Mouse (Mus musculus) cerebellum, postnatal 14 days (tissue): ENCODE results near the gene Gm16181.

Experiments
- DNase-seq, 2 experiments: peaks; one replicate each; pipeline ENCODE4 v3.0.0; 2021; ENCODE audit warnings: mixed read lengths in 2 of 2

Gm16181 gene

GRCm38 (mm10) chr17:35195631-35196320 lies 24.9 kb upstream of the Gm16181 start:
- DNase-seq = peak; percentile 69 to 83

- DNase-seq = no peak
Observed at GRCm38 (mm10) chr17:35196321-35196641, 24.4 kb upstream of the Gm16181 start.

- no peak for DNase-seq
Observed at GRCm38 (mm10) chr17:35197126-35197525, 23.5 kb upstream of the Gm16181 start.

DNA sequence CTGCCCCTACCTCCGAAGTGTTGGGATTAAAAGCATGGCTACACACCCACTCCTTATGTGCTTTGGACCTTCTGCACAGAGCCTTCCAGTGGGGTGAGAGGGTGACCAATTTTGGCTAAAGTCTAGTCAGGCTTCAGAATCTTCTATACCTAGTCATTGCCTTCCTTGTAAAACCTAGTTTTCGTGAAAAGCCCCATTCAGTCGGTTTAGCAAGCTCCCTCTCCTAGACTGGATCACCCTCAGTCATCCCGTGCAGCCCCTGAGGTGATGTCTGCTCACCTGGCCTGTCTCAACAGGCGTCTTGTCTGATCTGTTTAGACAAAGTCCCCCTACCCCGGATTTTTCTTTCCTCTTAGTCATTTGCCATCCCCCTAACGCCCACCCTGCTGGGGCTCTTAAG lies 22.6 kb upstream of the Gm16181 start:
- DNase-seq = no peak

DNA sequence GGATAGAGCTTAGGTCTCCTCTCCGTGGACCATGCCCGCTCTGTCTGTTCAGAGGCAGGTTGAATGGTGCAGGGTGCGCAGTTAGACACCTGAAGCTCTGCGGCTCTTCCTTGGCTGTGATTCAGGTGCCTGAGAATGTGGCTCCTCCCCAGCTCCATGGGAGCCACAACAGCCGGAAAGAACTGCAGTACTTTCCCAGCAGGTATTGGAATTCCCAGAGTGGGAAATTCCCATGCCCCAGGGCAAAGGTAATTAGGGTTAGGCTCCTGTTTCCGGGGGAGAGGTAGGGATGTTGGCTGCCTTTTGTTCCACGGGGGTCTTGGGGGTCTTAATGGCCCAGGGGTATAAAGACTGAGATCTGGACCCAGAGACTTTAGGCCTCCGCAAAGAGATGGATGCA lies 21.7 kb upstream of the Gm16181 start:
- no peak for DNase-seq

- DNase-seq = no peak
Observed at GRCm38 (mm10) chr17:35200398-35200797, 20.2 kb upstream of the Gm16181 start.

DNA sequence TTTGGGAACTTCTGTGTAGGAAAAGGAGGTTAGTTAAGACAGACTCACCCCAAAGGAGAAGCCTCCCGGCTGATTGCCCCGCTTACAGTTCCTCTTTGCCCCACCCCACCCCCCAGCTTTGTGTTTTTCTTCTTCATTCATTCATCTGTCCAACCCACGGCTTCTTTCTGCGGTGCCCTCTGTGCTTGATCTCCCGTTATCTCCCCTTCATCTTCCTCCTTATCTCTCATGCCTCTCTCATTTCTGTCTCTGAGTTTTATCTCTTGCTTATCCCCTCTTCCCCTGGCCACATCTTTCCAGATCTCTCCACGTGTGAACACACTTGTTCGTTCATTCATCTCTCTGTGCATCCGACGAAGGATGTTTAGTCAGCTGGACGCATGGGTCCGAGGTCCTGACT lies 19.5 kb upstream of the Gm16181 start:
- no peak for DNase-seq

DNA sequence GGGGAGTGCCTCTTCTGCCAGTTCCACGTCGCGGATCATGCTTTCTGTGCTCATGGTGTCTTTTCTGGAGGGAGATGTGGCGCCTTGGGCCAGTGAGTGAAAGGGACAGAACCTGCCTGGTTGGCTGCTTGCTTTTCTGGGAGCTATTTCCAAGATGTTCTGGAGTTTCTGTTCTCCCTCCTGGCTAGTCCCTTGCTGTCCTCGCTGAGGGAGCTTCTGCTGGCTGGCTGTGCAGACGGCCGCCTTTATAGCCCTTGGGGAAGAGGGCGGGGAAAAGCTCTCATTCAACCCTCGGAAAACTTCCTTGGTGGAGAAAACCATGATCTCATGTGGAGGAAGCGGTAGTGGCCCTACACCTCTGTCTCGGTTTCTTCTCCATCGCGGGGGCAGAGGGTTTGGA lies 18.8 kb upstream of the Gm16181 start, which contains the start of gene Tnf:
TSS of gene Tnf (minus strand) at position 221 of the 400 bp plus-strand sequence.
- DNase-seq = no peak

DNA sequence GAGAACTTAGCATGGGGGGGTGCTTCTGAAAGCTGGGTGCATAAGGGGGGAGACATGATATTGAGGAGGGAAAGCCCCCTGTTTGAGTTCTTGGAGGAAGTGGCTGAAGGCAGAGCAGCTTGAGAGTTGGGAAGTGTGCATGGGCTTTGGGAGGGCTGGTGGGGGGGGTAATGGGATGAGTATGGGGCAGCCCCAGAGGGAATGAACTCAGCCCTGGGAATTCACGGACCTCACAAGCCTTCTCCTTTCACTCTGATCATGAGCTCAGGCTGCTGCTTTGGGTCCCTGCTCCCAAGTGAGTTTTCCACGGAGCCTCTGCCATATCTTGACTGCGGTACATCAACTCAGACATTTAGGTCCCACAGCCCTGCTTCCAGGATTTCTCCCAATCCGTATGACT lies 18.2 kb upstream of the Gm16181 start:
- DNase-seq = no peak

- DNase-seq = no peak
Observed at GRCm38 (mm10) chr17:35204494-35205379, 15.9 kb upstream of the Gm16181 start, which contains the start of gene Lta. Gene Lta, minus strand, starts transcription at chr17:35205351.

DNA sequence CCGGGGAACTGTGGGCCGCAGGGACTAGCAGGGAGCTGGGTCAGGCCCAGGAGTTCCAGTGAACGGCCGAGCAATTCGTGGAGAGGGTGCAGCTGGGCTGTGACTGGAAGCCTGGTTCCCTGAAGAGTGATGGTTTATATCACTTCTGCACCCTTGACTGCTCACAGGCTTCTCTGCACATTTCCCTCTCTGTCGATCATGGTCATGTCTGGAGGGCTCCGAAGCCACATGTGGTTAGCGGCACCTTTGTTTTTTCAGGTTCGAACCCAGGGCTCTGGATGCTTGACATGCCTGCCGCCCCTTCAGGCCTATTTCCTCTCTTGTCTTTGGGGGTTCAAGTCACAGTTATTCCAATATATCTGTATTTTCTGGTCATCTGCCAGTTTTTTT lies 15.3 kb upstream of the Gm16181 start:
- no peak for DNase-seq

DNA sequence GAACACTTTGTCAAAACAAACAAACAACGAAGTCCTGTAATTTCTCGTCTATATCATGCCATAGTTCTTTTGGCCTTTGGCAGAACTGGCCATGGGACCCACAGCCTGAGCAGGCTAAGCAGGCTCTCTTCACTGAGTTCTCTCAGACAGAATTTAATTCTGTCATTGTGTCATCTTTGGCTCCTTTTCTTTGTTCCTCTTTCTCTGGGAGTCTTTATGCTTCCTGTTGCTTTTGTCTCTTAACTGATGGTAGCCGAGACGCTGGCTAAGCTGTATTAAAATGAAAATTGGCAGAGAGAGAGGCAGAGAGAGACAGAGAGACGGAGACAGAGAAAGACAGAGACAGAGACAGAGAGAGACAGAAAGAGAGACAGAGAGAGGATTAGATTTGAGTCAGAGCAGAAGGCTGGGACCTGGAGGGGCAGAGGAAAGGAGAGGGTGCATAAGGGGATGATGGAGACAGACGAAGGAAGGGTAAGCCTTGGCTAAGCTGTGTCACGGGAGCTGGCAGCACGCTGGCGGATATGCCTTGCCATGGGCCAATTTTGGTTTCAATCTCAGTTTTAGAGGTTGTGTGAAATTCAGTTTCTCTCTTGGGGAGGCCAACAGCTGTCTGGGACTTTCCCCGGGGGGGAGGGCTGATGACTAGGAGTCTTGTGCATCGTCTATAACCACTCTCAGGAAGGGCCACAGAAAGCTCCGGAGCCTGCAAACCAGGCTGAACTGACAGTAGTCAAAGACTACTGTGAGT lies 10.7 kb upstream of the Gm16181 start:
- no peak for DNase-seq

- no peak for DNase-seq
Observed at GRCm38 (mm10) chr17:35210593-35210992, 10.0 kb upstream of the Gm16181 start.

GRCm38 (mm10) chr17:35213071-35213470 lies 7.6 kb upstream of the Gm16181 start:
- no peak for DNase-seq

DNA sequence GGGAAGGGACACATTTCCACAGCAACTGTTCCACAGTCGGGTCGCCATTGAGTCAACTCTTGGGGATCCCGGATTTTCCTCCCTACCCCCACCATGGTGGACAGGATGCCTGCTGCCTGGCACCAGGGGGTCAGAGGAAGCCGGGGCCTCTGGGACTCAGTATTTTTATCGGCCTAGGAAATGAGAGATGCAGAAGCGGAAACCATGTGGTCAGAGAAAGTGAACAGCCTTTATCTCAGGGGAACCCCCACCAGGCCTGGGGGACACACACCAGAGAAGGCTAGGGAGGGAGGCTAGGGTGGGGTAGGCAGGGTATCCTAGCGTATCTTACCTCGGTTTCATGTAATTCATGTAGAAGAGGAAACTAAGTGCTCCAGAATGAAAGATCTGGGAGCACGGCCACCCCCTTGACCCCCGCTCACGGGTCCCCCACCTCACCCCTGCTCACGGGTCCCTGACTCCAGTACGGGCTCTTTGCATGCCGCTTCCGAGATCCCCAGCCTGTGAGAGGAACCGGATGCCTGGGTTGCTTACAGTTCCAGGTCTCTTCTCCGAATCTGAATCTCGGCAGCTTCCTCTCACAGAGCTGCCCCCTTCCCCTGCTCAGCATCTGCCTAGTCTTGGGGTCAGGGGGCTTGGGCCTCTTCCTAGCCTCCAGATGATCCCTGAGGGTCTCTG lies 2.0 kb upstream of the Gm16181 start:
- DNase-seq = no peak

GRCm38 (mm10) chr17:35219601-35220041 lies 1.0 kb upstream of the Gm16181 start:
- peak in 1 of 2 experiments; percentile 22 for DNase-seq

DNA sequence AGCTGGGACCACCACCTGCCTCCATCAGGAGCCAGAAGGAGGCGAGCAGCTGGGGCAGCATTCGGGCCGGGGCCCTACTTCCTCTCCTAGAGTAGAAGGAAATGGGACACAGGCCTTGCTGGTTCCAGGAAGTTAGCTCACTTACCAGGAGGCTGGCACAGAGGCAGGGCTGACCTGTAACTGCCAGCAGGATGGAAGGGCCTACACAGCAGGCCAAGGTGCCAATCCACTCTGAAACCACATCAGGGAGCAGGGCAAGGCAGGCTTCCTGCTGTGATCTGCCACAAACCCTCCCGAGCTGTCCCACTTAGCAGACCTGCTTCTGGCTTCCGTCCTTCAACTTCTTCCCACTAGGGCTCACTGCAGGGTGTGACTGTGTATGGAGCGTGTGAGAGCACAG lies 1.7 kb downstream of the Gm16181 start:
- DNase-seq = peak in 1 of 2 experiments; percentile 10

DNA sequence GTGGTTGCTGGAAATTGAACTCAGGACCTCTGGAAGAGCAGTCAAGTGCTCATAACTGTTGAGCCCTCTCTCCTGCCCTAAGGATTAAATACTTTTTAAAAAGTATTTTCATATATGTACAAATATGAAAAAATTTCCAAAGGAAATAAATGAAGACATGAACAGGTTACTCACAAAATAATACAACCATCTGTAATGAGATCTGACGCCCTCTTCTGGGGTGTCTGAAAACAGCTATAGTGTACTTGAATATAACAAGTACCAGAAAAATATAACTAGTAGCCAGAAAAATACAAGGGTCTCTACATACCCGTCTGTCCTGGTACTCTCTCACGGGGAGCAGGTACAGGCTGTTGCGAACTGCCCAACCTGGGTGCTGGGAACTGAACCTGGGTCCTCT lies 4.0 kb downstream of the Gm16181 start:
- DNase-seq = no peak

GRCm38 (mm10) chr17:35225456-35225855 lies 4.8 kb downstream of the Gm16181 start:
- DNase-seq = no peak

DNA sequence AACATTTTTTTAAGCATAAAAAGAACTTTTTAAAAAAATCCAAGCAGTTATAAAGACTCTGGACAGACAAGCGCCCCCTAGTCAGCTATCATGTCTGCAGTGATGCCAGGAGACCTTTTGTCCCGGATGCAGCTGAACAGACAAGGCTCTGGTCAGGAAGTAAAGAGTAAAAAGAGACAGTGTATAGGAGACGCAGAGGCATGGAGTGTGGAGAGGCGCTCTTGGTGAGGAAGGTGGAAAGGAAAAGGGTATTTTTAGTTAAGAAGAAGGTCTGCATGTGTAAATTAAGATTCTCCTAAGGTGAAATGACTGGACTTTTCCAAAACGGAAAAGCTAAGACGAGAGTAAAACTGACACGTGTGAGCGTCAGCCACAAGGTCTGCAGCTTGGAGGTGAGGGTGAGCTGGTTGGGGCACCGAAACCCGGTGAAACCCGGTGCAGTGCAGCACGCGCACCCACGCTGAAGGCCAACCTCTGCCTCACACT lies 6.0 kb downstream of the Gm16181 start:
- DNase-seq = no peak

DNA sequence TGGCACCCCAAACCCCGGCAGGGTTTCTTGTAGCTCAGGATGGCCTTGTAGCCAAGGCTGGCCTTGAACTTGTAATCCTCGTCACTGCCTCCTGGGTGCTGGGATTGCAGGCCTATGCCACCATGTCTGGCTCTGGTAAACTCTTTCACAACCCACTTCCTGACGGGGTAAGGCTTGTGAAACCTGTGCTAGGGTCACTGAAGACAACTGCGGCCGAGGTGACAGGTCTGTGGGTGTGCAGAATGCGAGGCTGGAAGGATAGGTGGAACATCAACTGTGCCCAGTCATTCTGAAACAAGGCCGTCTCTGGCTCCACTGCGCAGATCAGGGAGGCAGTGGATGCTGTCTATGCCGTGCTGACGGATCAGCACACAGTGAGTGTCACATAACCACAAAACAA lies 10.4 kb downstream of the Gm16181 start:
- no peak for DNase-seq

DNA sequence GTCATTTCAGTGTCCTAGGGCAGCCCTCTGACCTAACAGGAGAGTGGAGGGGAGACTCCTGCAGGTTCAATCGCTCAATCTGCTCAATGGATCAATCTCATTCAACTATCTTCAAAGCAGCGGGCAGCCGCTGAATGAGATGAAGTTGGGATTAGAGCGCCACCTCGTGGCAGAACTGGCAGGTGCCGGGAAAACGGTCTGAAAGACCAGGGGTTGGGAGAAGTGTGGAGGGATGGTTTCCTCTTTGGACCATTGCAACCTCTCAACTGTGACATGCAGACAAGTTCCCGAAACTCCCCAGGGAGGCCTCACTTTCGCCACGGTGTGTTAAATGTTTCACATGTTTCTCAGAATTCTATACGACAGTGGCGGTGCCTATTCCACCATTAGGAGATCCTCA lies 11.4 kb downstream of the Gm16181 start:
- peak; percentile 93 to 96 for DNase-seq

- DNase-seq = no peak
Observed at GRCm38 (mm10) chr17:35232659-35233058, 12.0 kb downstream of the Gm16181 start.
